Mouse (Mus musculus) MEL-GATA-1-ER (cell line): ENCODE data around the gene Odf3l1.
A peak's percentile ranks its signal among the peaks of the same experiment; 100 is the strongest.

Source experiments
- DNase-seq: peaks from one replicate; pipeline ENCODE4 v3.0.0-alpha.2; 2012; ENCODE audit warnings: low read depth; ENCODE audit errors: extremely low read depth

Gene Odf3l1

DNA sequence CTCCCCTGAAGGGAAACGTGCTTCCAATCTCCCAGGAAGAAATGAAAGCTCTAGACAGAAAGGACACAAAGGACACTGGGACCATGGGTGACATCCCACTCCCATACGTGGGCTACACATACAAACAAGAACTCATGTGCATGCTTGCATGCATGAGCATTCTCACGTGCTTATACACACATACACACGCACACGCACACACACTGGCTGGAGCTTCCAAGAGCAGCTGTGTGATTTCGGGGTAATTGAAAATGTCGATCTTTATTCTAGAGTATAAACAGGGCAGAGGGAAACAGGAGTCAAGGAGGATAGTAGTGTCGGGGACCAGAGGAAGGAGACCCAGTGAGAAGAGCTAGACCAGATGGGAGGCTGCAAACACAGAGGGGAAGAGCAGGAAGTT is 19.8 kb downstream of the Odf3l1 start:
- no peak for DNase-seq

DNA sequence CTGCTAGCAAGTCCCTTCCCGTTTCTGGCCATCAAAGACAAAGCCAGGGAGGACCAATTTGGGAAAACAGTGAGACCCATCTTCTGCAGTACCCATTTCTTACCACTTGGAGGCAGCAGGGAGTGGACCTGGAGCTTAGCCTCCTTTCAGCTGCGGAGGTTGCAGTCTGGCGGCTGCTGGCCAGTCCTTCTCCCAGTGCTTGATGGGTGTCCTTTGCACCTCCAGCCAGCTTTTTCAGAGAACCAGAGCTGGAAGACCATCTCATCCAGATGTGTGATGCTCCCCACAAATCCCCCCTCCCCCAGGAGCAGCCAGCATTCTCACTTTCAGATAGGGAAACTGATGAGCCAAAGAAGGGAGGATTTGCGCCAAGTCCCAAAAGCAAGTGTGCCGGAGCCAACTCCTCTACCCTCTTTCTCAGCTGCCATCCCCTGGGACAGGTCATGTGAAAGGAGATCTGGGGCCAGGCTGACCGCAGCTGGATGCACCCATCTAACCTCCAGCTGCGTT is 20.7 kb downstream of the Odf3l1 start:
- peak; percentile 26 for DNase-seq

- DNase-seq = no peak
Observed at GRCm38 (mm10) chr9:56842303-56842719, 22.2 kb downstream of the Odf3l1 start.

- no peak for DNase-seq
Observed at GRCm38 (mm10) chr9:56841864-56842263, 22.6 kb downstream of the Odf3l1 start.

DNA sequence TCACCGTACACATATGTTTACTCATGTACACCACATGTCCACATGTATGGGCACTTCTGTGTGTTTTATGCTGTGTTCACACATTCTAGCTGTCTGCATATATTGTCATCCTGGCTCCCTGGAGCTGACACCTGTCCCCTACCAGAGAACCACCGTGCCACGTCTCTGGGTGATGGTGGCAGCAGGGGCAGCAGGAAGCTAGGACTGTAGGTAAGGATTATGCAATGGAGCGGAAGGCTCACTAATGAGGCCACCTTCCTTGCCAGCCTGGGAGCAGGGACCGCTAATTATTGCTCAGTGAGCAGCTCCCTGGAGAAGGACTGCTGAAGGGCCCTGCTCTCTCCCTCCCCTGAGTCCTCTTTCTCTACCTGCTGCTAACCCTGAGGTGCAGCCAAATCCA is 23.8 kb downstream of the Odf3l1 start:
- no peak for DNase-seq

DNA sequence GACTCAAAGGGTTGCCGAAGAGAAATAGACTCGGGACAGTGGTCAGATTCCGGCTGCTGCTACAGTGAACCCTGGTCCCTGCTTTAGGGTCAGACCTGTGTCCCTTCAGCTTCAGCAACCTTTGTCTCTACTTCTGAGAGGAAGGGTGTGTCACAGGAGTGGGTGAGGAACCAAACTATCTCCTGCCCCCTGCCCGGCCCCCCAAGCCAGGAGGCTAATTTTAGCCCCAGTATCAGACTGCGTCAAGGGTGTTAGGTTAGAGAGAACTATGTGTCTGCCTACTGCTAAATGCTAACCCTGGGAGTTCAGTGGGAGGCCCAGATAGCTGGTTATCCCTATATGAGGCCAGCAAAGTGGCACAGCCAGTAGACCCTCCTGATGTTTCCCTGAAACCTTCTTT is 29.3 kb downstream of the Odf3l1 start:
- no peak for DNase-seq

GRCm38 (mm10) chr9:56832900-56833299 is 31.6 kb downstream of the Odf3l1 start:
- no peak for DNase-seq

- no peak for DNase-seq
Observed at GRCm38 (mm10) chr9:56831904-56832303, 32.6 kb downstream of the Odf3l1 start.

- no peak for DNase-seq
Observed at GRCm38 (mm10) chr9:56830162-56830561, 34.3 kb downstream of the Odf3l1 start.

DNA sequence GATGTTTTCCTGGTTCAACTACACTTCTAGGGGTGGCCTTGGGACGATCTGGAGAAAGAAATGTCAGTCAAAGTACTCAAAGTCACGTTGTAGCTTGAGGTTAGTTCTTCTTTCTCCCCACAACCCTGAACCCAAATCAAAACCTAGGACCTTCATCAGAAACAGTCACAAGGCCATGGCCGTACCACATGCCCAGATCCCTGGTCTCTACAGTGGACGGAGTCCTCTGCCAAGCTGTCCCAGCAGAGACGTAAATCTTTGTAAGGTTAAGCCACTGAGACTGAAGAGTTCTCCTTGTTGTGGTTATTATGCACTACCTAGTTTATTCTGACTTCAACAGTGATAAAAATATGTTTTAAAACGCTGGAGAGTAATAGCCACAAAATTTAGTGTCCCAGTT is 35.6 kb downstream of the Odf3l1 start:
- no peak for DNase-seq

DNA sequence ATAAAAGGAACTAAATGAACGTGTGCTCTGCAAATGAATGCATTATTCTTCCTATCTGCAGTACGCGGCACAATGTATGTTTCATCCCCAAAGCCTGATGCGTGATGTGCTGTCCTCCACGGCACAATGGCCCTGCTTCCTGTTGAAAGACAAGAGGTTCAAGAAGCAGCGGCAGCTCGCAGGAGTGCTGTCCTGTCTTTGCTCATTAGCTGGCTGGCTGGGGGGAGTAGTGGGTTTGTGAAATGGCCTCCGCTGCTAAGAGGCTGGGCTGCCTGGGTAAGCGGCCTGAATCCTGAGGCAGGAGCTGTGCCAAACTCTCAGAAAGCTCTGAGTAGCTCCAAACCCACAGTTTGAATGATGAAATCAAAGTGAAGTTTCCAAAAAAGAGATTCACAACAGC is 36.3 kb downstream of the Odf3l1 start:
- no peak for DNase-seq

GRCm38 (mm10) chr9:56825476-56826213 is 38.8 kb downstream of the Odf3l1 start:
- DNase-seq = no peak

- no peak for DNase-seq
Observed at GRCm38 (mm10) chr9:56824900-56825299, 39.6 kb downstream of the Odf3l1 start.

GRCm38 (mm10) chr9:56810916-56811315 is 53.6 kb downstream of the Odf3l1 start:
- no peak for DNase-seq

- no peak for DNase-seq
Observed at GRCm38 (mm10) chr9:56807990-56808389, 56.5 kb downstream of the Odf3l1 start.

DNA sequence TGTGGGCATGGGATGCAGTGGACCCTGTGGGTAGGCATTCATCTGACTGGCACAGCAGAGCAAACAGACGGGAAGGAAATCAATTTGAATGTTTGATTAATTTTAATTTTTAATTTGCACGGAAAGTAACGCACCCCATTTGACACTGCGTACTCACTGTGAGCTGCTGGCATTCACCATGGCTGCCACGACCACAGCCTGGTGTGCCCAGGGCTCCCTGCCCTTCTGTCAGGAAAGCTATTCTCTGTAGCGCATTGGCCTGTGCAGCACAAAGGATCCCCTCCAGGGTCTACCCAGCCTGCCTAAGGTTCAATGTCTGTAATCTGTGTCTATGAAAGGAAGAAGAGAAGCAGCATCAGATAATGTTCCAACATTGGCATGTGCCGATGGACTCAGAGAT is 61.3 kb downstream of the Odf3l1 start:
- DNase-seq = no peak
